Mouse (Mus musculus) forebrain, embryonic 14.5 days (tissue): ENCODE measurements around the gene Nubp1. TPM values are rescaled to one million over a fixed set of nuclear protein-coding genes. Genes with fewer than 3 reads are reported as not detected.

Experiments
- ATAC-seq: fragments of 200-750 bp; cut with Nextera tagmentation; 2 replicates; pipeline ENCODE4 v1.8.0; 2017; ENCODE audit warnings: mild to moderate bottlenecking, moderate library complexity
- DNase-seq: peaks from one replicate; pipeline ENCODE4 v3.0.0-alpha.2; 2015; ENCODE audit warnings: low spot score
- H3K27ac ChIP-seq: fragments of 300-500 bp; sonication (generic); 2 replicates; pipeline ENCODE4 v1.5.1; 2014; ENCODE audit warnings: low read depth, mild to moderate bottlenecking, control low read depth, low read length, moderate library complexity
- H3K27me3 ChIP-seq: fragments of 300-500 bp; sonication (generic); replicated peaks from 2 replicates; pipeline ENCODE4 v1.6.1; 2014; ENCODE audit warnings: low read length, control low read depth, mixed read lengths; ENCODE audit not compliant: control insufficient read depth, insufficient read depth
- H3K36me3 ChIP-seq: fragments of 300-500 bp; sonication (generic); 2 replicates; pipeline ENCODE4 v1.6.1; 2014; ENCODE audit warnings: low read length, control low read depth; ENCODE audit not compliant: control insufficient read depth, insufficient read depth
- H3K4me1 ChIP-seq: fragments of 300-500 bp; sonication (generic); 2 replicates; pipeline ENCODE4 v1.6.1; 2014; ENCODE audit warnings: antibody characterized with exemption, low read length, control low read depth; ENCODE audit not compliant: control insufficient read depth, insufficient read depth
- H3K4me2 ChIP-seq: fragments of 300-500 bp; sonication (generic); 2 replicates; pipeline ENCODE4 v1.6.1; 2014; ENCODE audit warnings: mild to moderate bottlenecking, control low read depth, low read length
- H3K4me3 ChIP-seq: fragments of 300-500 bp; sonication (generic); 2 replicates; pipeline ENCODE4 v1.5.1; 2014; ENCODE audit warnings: low read depth, low read length, control low read depth
- H3K9ac ChIP-seq: fragments of 300-500 bp; sonication (generic); 2 replicates; pipeline ENCODE4 v1.6.1; 2014; ENCODE audit warnings: mild to moderate bottlenecking, low read length, control low read depth, moderate library complexity
- H3K9me3 ChIP-seq: fragments of 300-500 bp; sonication (generic); replicated peaks from 2 replicates; pipeline ENCODE4 v1.6.1; 2016; ENCODE audit warnings: low read length, control low read depth, mixed read lengths; ENCODE audit not compliant: control insufficient read depth
- WGBS: fragments of 180-500 bp; shearing (Covaris S2); extraction: QIAGEN DNeasy Blood & Tissue Kit; methylation state at CpG from one replicate; pipeline ENCODE4 v1.1.7; 2014; 5-methylcytosine and 5-hydroxymethylcytosine counted together
- polyA plus RNA-seq: library from polyadenylated mRNA; unstranded; fragments of >200 nt; fragmentation: Nextera tagmentation; extraction: Ambion mirVana; gene quantifications from 2 replicates; pipeline ENCODE4 v1.2.1, GENCODE M21; 2014

The Nubp1 gene
- polyA plus RNA-seq, 1 experiment from 2014 or later: 49.4 TPM

- Histone ChIP-seq H3K4me2 (no peak overlapping the region), H3K36me3 (no peaks in the 10 kb centered on the region), H3K9ac (no peak overlapping the region), H3K27me3 (no peaks in the 10 kb centered on the region), H3K9me3 (no peaks in the 10 kb centered on the region), H3K4me3 (no peak overlapping the region), H3K4me1 (no peaks in the 10 kb centered on the region; the same call in 1 of the 2 replicates), H3K27ac (peak overlapping the region; percentile 14; the same call in 1 of the 2 replicates)
- 73% methylated on average over 1 of the region's 1 CpGs for WGBS
- ATAC-seq (no peak), DNase-seq (no peak)
Measured at GRCm38 (mm10) chr16:10377286-10377685, 34.5 kb upstream of the Nubp1 start.

- Histone ChIP-seq H3K9me3 (no peaks in the 10 kb centered on the region), H3K27ac (no peak overlapping the region), H3K36me3 (no peaks in the 10 kb centered on the region), H3K4me3 (no peak overlapping the region), H3K4me2 (no peak overlapping the region), H3K27me3 (no peaks in the 10 kb centered on the region), H3K9ac (no peak overlapping the region), H3K4me1 (no peaks in the 10 kb centered on the region; the same call in 1 of the 2 replicates)
- DNase-seq (peak; percentile 14), ATAC-seq (no peak)
- 62% methylated on average over 2 of the region's 2 CpGs for WGBS
Measured at GRCm38 (mm10) chr16:10379531-10379930, 32.2 kb upstream of the Nubp1 start.

DNA sequence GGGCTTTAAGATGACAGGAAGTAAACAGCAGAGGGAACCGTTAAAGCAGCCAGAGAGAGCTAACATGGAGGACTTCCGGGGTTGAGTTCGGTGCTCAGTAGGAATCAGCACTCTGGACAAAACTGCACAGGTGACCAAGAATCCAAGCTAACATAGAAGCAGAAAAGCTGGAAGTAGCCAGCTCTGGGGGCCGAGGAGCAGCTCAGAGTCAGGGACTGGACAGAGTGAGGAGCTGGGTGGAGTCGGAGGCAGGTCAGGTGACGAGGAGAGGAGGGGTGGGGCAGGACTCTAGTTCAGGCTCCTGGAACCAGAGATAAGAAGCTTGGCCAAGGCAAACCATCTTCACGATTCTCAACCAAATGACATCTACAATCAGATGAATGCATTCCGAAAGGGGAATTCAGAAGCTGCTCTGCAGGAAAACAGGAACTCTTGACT lies 27.7 kb upstream of the Nubp1 start:
- no peaks in the 10 kb centered on the region for H3K4me1 ChIP-seq
- H3K4me3 ChIP-seq: no peak overlapping the region
- H3K36me3 ChIP-seq: no peaks in the 10 kb centered on the region
- no peak overlapping the region for H3K4me2 ChIP-seq
- no peak overlapping the region for H3K27ac ChIP-seq
- no peaks in the 10 kb centered on the region for H3K27me3 ChIP-seq
- DNase-seq: no peak
- H3K9me3 ChIP-seq: no peaks in the 10 kb centered on the region
- no peak for ATAC-seq
- no peak overlapping the region for H3K9ac ChIP-seq
- WGBS: 33% methylated on average over 8 of the region's 8 CpGs

DNA sequence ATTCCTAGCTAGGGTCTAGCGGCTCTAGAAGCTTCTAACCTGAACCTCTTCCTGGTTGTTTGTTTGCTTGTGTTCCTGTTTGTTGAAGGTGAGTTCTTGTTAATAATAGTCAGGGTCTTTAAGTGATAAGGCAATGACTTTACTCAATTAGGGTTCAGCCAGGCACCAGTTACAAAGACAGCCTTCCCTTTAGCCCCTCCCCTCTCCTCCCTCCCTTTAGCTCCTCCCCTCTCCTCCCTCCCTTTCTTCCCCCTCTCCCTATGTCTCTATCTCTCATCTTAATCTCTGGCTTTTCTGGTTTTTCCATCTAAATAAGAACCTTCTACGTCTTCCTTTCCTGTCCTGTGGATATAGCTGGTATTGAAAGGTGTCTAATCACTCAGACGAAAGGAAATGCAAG lies 27.2 kb upstream of the Nubp1 start:
- no peaks in the 10 kb centered on the region for H3K27me3 ChIP-seq
- 73% methylated on average over 3 of the region's 3 CpGs for WGBS

GRCm38 (mm10) chr16:10385261-10385660 lies 26.5 kb upstream of the Nubp1 start:
- DNase-seq: no peak
- H3K9me3 ChIP-seq: no peaks in the 10 kb centered on the region
- ATAC-seq: no peak
- H3K27me3 ChIP-seq: no peaks in the 10 kb centered on the region
- no peak overlapping the region for H3K9ac ChIP-seq
- H3K4me2 ChIP-seq: no peak overlapping the region
- no peak overlapping the region for H3K27ac ChIP-seq
- no peaks in the 10 kb centered on the region for H3K4me1 ChIP-seq
- 69% methylated on average over 12 of the region's 12 CpGs for WGBS
- no peak overlapping the region for H3K4me3 ChIP-seq
- no peaks in the 10 kb centered on the region for H3K36me3 ChIP-seq

More for the DNA sequence above, 27.2 kb upstream of the Nubp1 start:
- Histone ChIP-seq H3K4me3 (no peak overlapping the region), H3K9ac (no peak overlapping the region), H3K4me2 (no peak overlapping the region), H3K27ac (no peak overlapping the region), H3K36me3 (no peaks in the 10 kb centered on the region), H3K4me1 (no peaks in the 10 kb centered on the region), H3K9me3 (no peaks in the 10 kb centered on the region)
- no peak for ATAC-seq
- no peak for DNase-seq

DNA sequence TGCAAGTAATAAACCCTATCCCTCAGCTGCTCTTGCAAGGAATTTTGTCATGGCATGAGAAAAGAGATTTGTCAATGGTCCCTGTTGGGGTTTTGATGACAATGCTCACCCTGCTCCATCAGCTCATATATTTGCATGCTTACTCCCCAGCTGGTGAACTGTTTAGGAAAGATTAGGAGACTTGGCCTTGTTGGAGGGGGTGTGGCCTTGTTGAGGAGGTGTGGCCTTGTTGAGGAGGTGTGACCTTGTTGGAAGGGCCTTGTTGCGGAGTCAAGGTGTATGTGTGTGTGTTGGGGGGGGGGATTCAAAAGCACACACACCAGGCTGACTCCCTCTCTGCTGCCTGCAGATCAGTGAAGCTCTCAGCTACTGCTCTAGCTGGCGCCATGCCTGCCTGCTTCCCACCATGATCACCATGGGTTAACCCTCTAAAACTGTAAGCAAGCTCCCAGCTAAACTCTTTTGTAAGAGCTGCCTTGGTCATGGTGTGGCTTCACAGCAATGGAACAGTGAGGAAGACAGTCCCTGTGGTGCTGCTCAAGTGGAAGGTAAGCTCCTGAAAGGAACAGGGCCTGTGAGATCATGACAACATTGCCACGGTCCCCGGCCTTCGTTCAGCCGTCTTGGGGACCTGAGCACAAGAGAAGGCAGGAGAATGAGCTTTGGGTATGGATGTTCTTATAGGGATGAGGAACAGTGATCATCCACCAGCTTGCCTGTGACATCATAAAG lies 22.9 kb upstream of the Nubp1 start:
- no peak overlapping the region for H3K4me3 ChIP-seq
- 90% methylated on average over 6 of the region's 6 CpGs for WGBS
- ATAC-seq: no peak

DNA sequence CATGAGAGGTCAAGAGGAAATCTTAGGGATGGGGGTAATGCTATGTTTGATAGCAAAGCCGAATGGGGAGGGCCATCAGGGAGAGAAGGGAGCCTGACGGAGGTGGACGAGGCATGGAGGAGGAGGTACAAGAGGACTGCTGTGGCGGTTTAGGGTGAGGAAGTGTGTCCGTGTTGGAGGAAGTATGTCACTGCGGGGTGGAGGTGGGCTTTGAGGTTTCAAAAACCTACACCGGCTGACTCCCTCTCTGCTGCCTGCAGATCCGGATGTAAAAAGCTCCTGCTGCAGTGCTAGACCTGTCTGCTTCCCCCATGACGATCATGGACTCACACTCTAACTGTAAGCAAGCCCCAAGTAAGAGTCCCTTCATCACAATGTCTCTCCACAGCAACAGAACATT lies 19.2 kb upstream of the Nubp1 start:
- ATAC-seq: no peak
- WGBS: 83% methylated on average over 9 of the region's 9 CpGs
- Histone ChIP-seq H3K36me3 (no peaks in the 10 kb centered on the region), H3K27me3 (0 out of 2 replicates have a peak, but pooled peaks cover 4% of the 10 kb centered on the region), H3K27ac (no peak overlapping the region), H3K4me3 (no peak overlapping the region), H3K9ac (no peak overlapping the region), H3K4me2 (no peak overlapping the region), H3K4me1 (no peaks in the 10 kb centered on the region), H3K9me3 (no peaks in the 10 kb centered on the region)
- no peak for DNase-seq

More for the DNA sequence above, 22.9 kb upstream of the Nubp1 start:
- no peak overlapping the region for H3K4me2 ChIP-seq
- no peak for DNase-seq
- H3K9me3 ChIP-seq: no peaks in the 10 kb centered on the region
- no peaks in the 10 kb centered on the region for H3K27me3 ChIP-seq
- H3K36me3 ChIP-seq: no peaks in the 10 kb centered on the region
- H3K9ac ChIP-seq: no peak overlapping the region
- no peak overlapping the region for H3K27ac ChIP-seq
- no peaks in the 10 kb centered on the region for H3K4me1 ChIP-seq

- H3K4me2 ChIP-seq: peak within 1 kb of the TSS; percentile 46
- peak within 1 kb of the TSS; percentile 47; the same call in 1 of the 2 replicates for H3K9ac ChIP-seq
- 8% methylated on average over 37 of the region's 37 CpGs for WGBS
- no peaks in the 10 kb centered on the region for H3K4me1 ChIP-seq
- no peaks in the 10 kb centered on the region for H3K9me3 ChIP-seq
- peak; percentile 46; the same call in 1 of the 2 replicates for ATAC-seq
- DNase-seq: peak; percentile 30
- H3K27me3 ChIP-seq: 0 out of 2 replicates have a peak, but pooled peaks cover 4% of the 10 kb centered on the region
- no peaks in the 10 kb centered on the region for H3K36me3 ChIP-seq
- peak within 1 kb of the TSS; percentile 22; the same call in 1 of the 2 replicates for H3K4me3 ChIP-seq
- no peak within 1 kb of the TSS for H3K27ac ChIP-seq
Measured at GRCm38 (mm10) chr16:10394699-10395540, 16.8 kb upstream of the Nubp1 start, which contains the start of gene Tekt5. TSS of gene Tekt5 (minus strand) at chr16:10395490.
